Mouse (Mus musculus): ENCODE data around the gene Nkapl. TPM values are rescaled to one million over a fixed set of nuclear protein-coding genes. Genes with fewer than 3 reads are reported as not detected.
"Not testable (repeated sequence)": the region's sequence is repeated elsewhere in the genome, so short reads cannot be mapped to it uniquely, and the experiment has no call there.

Nkapl gene
- polyA plus RNA-seq, 1 experiment from 2014 or later, result 2.1 TPM

GRCm38 (mm10) chr13:21472427-21472826, 4.1 kb upstream of the Nkapl start:
- WGBS, result 41% methylated on average over 4 of the region's 4 CpGs
- no peaks in the 10 kb centered on the region for H3K4me1 ChIP-seq (replicated peaks; ENCODE audit: control insufficient read depth, insufficient read depth, low read length)
- DNase-seq (ENCODE audit: low spot score), result no peak
- H3K9me3 ChIP-seq (ENCODE audit: control insufficient read depth, low read length), result no peaks in the 10 kb centered on the region
- no peak for ATAC-seq (replicated peaks; ENCODE audit: low FRiP score, low TSS enrichment, low read depth)
- H3K27me3 ChIP-seq (replicated peaks; ENCODE audit: control insufficient read depth, insufficient read depth, low read length), result no peaks in the 10 kb centered on the region
- H3K36me3 ChIP-seq (ENCODE audit: control insufficient read depth, insufficient read depth, low read length), result no peaks in the 10 kb centered on the region
- H3K27ac ChIP-seq (ENCODE audit: low read depth), result no peak overlapping the region
- H3K4me3 ChIP-seq (ENCODE audit: low read depth, low read length), result no peak overlapping the region
- H3K9ac ChIP-seq (ENCODE audit: low read length), result no peak overlapping the region
- H3K4me2 ChIP-seq (ENCODE audit: low read length), result no peak overlapping the region

GRCm38 (mm10) chr13:21469097-21469496, 788 bp upstream of the Nkapl start:
- DNase-seq (ENCODE audit: low spot score), result no peak
- no peaks in the 10 kb centered on the region for H3K36me3 ChIP-seq (ENCODE audit: control insufficient read depth, insufficient read depth, low read length)
- H3K4me2 ChIP-seq (ENCODE audit: low read length), result peak overlapping the region; percentile 96
- H3K27me3 ChIP-seq (replicated peaks; ENCODE audit: control insufficient read depth, insufficient read depth, low read length), result no peaks in the 10 kb centered on the region
- no peaks in the 10 kb centered on the region for H3K9me3 ChIP-seq (ENCODE audit: control insufficient read depth, low read length)
- no peak overlapping the region for H3K9ac ChIP-seq (ENCODE audit: low read length)
- no peaks in the 10 kb centered on the region for H3K4me1 ChIP-seq (replicated peaks; ENCODE audit: control insufficient read depth, insufficient read depth, low read length)
- 0 out of 2 replicates have a peak overlapping the region, but pooled peaks have one; percentile 63 for H3K4me3 ChIP-seq (ENCODE audit: low read depth, low read length)
- no peak overlapping the region for H3K27ac ChIP-seq (ENCODE audit: low read depth)
- ATAC-seq (replicated peaks; ENCODE audit: low FRiP score, low TSS enrichment, low read depth), result no peak
- 36% methylated on average over 9 of the region's 9 CpGs for WGBS

DNA sequence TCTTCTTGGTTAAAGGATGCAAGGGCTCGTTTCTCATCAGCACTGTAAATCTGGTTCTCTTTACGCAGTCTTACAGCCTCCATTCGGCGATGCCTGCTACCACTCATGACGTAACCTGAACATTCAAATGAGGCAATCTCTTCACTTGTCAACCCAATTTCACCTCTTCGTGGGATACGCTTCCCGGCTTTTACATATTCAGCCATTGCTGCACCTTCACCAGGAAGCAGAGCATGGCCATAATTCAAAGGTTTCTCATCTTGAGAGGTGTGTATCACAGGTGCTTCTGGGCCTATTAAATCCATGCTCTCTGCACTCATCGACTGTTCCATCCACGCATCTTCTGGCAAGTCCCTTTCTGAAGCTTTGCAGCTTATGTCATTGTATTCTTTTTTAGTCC, 973 bp downstream of the Nkapl start:
- DNase-seq (ENCODE audit: low spot score), result no peak
- H3K9me3 ChIP-seq (ENCODE audit: control insufficient read depth, low read length), result no peaks in the 10 kb centered on the region
- H3K27ac ChIP-seq (ENCODE audit: low read depth), result no peak overlapping the region
- H3K4me1 ChIP-seq (replicated peaks; ENCODE audit: control insufficient read depth, insufficient read depth, low read length), result no peaks in the 10 kb centered on the region
- H3K4me3 ChIP-seq (ENCODE audit: low read depth, low read length), result no peak overlapping the region
- H3K9ac ChIP-seq (ENCODE audit: low read length), result no peak overlapping the region
- 87% methylated on average over 10 of the region's 10 CpGs for WGBS
- H3K36me3 ChIP-seq (ENCODE audit: control insufficient read depth, insufficient read depth, low read length), result no peaks in the 10 kb centered on the region
- H3K27me3 ChIP-seq (replicated peaks; ENCODE audit: control insufficient read depth, insufficient read depth, low read length), result no peaks in the 10 kb centered on the region
- no peak overlapping the region for H3K4me2 ChIP-seq (ENCODE audit: low read length)
- ATAC-seq (replicated peaks; ENCODE audit: low FRiP score, low TSS enrichment, low read depth), result no peak

DNA sequence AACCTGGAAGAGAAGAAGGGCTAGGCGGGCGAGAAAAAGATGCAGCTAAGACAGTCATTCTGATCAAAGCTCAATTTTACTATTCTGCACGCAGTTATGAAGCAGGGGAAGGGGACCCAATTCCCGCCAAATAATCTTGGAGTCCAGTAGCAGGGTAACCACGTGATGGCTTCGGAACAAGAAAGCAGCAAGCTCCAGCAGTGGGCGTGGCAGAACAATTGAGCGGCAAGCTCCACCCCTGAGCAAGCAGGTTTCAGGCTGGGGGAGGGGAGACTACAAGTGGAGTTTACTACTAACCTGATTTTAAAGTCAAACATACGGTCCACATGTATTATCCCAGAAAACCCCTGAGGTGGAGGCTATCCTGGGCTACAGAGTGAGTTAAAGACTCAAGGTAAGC, 5.8 kb downstream of the Nkapl start:
- H3K9ac ChIP-seq (ENCODE audit: low read length); DNase-seq (ENCODE audit: low spot score); ATAC-seq (replicated peaks; ENCODE audit: low FRiP score, low TSS enrichment, low read depth); H3K4me1 ChIP-seq (replicated peaks; ENCODE audit: control insufficient read depth, insufficient read depth, low read length); H3K36me3 ChIP-seq (ENCODE audit: control insufficient read depth, insufficient read depth, low read length); H3K27ac ChIP-seq (ENCODE audit: low read depth); H3K4me2 ChIP-seq (ENCODE audit: low read length); H3K27me3 ChIP-seq (replicated peaks; ENCODE audit: control insufficient read depth, insufficient read depth, low read length); H3K9me3 ChIP-seq (ENCODE audit: control insufficient read depth, low read length); H3K4me3 ChIP-seq (ENCODE audit: low read depth, low read length): not testable (repeated sequence)
- WGBS, result 59% methylated on average over 9 of the region's 9 CpGs

DNA sequence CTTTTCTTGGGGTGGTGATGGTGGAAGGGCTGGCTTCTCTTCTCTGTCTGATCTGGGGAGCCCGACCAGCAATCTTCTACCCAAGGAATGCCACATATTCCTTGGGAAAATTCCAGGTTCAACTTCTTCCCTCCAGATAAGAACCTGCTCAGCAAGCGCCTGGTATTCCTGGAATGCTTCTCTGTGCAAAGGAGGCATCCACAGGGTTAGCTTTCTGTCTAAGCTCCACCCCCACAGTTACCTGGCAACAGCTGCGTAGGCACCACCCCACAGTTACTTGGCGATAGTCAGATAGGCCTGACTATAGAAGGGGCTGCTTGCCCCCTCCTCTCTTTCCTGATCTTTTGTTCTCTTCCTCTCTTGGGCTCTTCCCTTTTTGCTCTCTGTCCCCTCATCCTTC, 12.0 kb downstream of the Nkapl start:
- Histone ChIP-seq H3K9ac (ENCODE audit: low read length) (no peak overlapping the region), H3K4me1 (replicated peaks; ENCODE audit: control insufficient read depth, insufficient read depth, low read length) (peaks cover 10% of the 10 kb centered on the region; the same call in 1 of the 2 replicates), H3K27ac (ENCODE audit: low read depth) (no peak overlapping the region), H3K36me3 (ENCODE audit: control insufficient read depth, insufficient read depth, low read length) (peaks cover 5% of the 10 kb centered on the region; the same call in 1 of the 2 replicates), H3K27me3 (replicated peaks; ENCODE audit: control insufficient read depth, insufficient read depth, low read length) (no peaks in the 10 kb centered on the region), H3K4me3 (ENCODE audit: low read depth, low read length) (no peak overlapping the region), H3K9me3 (ENCODE audit: control insufficient read depth, low read length) (no peaks in the 10 kb centered on the region), H3K4me2 (ENCODE audit: low read length) (no peak overlapping the region)
- DNase-seq (ENCODE audit: low spot score), result no peak
- WGBS, result 5% methylated on average over 4 of the region's 4 CpGs
- ATAC-seq (replicated peaks; ENCODE audit: low FRiP score, low TSS enrichment, low read depth), result peak; percentile 59; the same call in 1 of the 2 replicates

- Histone ChIP-seq H3K9me3 (ENCODE audit: control insufficient read depth, low read length) (no peaks in the 10 kb centered on the region), H3K4me2 (ENCODE audit: low read length) (peak overlapping the region; percentile 68), H3K4me1 (replicated peaks; ENCODE audit: control insufficient read depth, insufficient read depth, low read length) (peaks cover 10% of the 10 kb centered on the region; the same call in 1 of the 2 replicates), H3K27ac (ENCODE audit: low read depth) (no peak overlapping the region; the same call in 1 of the 2 replicates), H3K4me3 (ENCODE audit: low read depth, low read length) (peak overlapping the region; percentile 79), H3K36me3 (ENCODE audit: control insufficient read depth, insufficient read depth, low read length) (peaks cover 17% of the 10 kb centered on the region), H3K9ac (ENCODE audit: low read length) (no peak overlapping the region), H3K27me3 (replicated peaks; ENCODE audit: control insufficient read depth, insufficient read depth, low read length) (no peaks in the 10 kb centered on the region)
- ATAC-seq (replicated peaks; ENCODE audit: low FRiP score, low TSS enrichment, low read depth), result no peak
- WGBS, result 51% methylated on average over 3 of the region's 3 CpGs
- DNase-seq (ENCODE audit: low spot score), result no peak
Observed at GRCm38 (mm10) chr13:21454133-21454532, 14.2 kb downstream of the Nkapl start.

- DNase-seq (ENCODE audit: low spot score), result peak; percentile 95
- peak within 1 kb of the TSS; percentile 60 for H3K27ac ChIP-seq (ENCODE audit: low read depth)
- peak within 1 kb of the TSS; percentile 79 for H3K4me3 ChIP-seq (ENCODE audit: low read depth, low read length)
- H3K9me3 ChIP-seq (ENCODE audit: control insufficient read depth, low read length), result no peaks in the 10 kb centered on the region
- no peaks in the 10 kb centered on the region for H3K27me3 ChIP-seq (replicated peaks; ENCODE audit: control insufficient read depth, insufficient read depth, low read length)
- peaks cover 24% of the 10 kb centered on the region for H3K36me3 ChIP-seq (ENCODE audit: control insufficient read depth, insufficient read depth, low read length)
- peak; percentile 86 for ATAC-seq (replicated peaks; ENCODE audit: low FRiP score, low TSS enrichment, low read depth)
- under 1% methylated on average over 23 of the region's 23 CpGs for WGBS
- H3K9ac ChIP-seq (ENCODE audit: low read length), result peak within 1 kb of the TSS; percentile 63
- H3K4me2 ChIP-seq (ENCODE audit: low read length), result peak within 1 kb of the TSS; percentile 68
- H3K4me1 ChIP-seq (replicated peaks; ENCODE audit: control insufficient read depth, insufficient read depth, low read length), result peaks cover 10% of the 10 kb centered on the region; the same call in 1 of the 2 replicates
Observed at GRCm38 (mm10) chr13:21453449-21453848, 14.9 kb downstream of the Nkapl start, which contains the start of gene Zscan26. Gene Zscan26 (minus strand): TSS chr13:21453730.

GRCm38 (mm10) chr13:21453042-21453441, 15.3 kb downstream of the Nkapl start:
- no peaks in the 10 kb centered on the region for H3K9me3 ChIP-seq (ENCODE audit: control insufficient read depth, low read length)
- peaks cover 28% of the 10 kb centered on the region for H3K36me3 ChIP-seq (ENCODE audit: control insufficient read depth, insufficient read depth, low read length)
- DNase-seq (ENCODE audit: low spot score) (peak; percentile 52), ATAC-seq (replicated peaks; ENCODE audit: low FRiP score, low TSS enrichment, low read depth) (no peak)
- 2% methylated on average over 13 of the region's 13 CpGs for WGBS
- peak overlapping the region; percentile 68 for H3K4me2 ChIP-seq (ENCODE audit: low read length)
- H3K27me3 ChIP-seq (replicated peaks; ENCODE audit: control insufficient read depth, insufficient read depth, low read length), result no peaks in the 10 kb centered on the region
- H3K9ac ChIP-seq (ENCODE audit: low read length), result peak overlapping the region; percentile 63
- peak overlapping the region; percentile 79 for H3K4me3 ChIP-seq (ENCODE audit: low read depth, low read length)
- H3K27ac ChIP-seq (ENCODE audit: low read depth), result peak overlapping the region; percentile 60
- H3K4me1 ChIP-seq (replicated peaks; ENCODE audit: control insufficient read depth, insufficient read depth, low read length), result peaks cover 10% of the 10 kb centered on the region; the same call in 1 of the 2 replicates
